Mouse (Mus musculus) G1E-ER4 (cell line): ENCODE measurements at regions not wholly inside any gene's neighbourhood (a gene's known extent, or its start where the extent isn't known, plus 50 kb on each side); places are given as distances from the start of the nearest gene placed in this dataset.

Source experiments
- GATA1 ChIP-seq: IDR thresholded peaks from one replicate; pipeline ENCODE4 v1.8.0; 2012; ENCODE audit warnings: low read length, inconsistent platforms

GRCm38 (mm10) chr12:79966621-79967490, 146.0 kb downstream of the Zfp36l1 start:
- TF ChIP-seq GATA1, result no peak

DNA sequence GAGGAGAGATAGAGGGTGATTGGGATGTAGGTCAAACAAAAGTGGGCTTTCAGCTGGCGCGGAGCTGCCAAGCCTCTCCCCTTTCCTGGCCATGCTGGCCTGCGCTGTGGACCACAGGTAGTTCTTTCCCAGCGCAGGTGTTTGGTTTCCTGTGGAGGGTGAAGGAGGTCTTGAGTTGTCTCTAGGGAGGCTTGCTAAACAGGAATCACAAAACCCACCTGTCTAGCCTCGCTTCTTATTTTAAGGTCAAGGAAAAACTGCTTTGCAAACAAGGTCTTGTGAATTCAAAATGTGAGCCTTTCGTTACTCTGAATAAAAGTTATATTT, 146.6 kb downstream of the Zfp36l1 start:
- no peak for TF ChIP-seq GATA1

DNA sequence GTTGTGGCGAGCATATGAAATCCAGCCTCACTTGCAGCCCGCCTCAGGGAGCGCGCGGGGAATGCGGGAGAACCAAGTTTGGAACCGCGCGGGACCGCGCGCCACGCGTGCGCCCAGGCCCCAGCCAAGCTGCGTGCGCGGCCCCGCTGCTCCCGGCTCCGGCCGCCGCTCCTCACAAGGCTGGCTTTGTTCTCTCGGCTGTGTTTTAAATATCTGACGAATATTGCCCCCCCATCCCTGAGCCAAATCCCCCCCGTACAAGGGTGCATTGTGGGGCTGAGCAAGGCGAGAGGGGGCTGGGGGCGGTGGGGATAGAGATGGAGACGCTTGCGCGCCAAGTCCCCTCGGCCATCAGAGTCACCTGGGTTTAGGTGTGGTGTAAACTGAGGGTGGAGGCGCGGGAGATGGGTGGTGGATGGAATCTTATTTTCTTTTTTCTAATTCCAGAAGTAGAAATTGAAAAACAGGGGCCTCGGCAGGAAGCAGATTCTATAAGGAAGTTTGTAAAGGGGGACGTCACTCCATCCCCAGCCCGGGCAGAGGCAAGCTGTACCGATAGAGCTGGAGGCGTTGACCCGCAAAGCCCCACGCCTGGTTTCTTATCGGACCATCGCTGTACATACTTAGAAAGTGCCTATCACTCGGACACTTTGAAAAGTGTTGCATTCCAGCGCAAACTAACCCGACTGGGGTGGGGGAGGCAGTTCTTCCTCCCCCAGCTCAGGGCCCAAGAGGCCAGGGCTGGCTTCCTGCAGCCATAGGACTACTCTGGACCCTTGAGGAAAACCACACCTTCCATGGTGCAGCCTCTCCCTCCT, 147.1 kb downstream of the Zfp36l1 start:
- TF ChIP-seq GATA1, result no peak

GRCm38 (mm10) chr12:79963443-79964025, 149.3 kb downstream of the Zfp36l1 start:
- no peak for TF ChIP-seq GATA1

DNA sequence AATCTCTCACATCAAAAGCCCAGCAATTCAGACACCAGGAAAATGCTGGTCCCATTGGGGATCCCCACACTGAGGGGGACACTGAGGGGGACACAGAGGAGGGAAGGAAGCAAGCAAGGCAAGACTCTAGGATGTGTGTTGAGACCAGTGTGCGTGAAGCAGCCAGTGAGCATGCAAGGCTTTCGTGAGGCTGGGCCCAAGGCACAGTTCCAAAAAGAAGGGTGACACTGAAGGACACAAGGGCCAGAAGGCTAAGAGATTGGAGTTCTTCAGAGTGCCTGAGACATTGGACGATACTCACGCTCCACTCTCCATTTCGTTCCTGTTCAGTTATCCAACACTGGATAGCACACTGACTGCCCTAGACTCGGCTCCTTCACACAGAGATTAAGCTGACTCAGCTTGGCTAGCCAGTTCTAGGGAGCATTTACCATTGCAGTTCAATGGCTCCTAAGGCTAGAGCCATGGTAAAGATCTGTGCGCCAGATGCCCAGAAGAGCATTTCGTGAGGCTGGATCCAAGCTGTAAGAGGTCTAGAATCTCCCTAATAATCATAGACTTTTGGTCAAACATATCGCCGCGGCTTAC, 150.1 kb downstream of the Zfp36l1 start:
- TF ChIP-seq GATA1, result no peak

- TF ChIP-seq GATA1, result no peak
Measured at GRCm38 (mm10) chr12:79961881-79962280, 150.9 kb downstream of the Zfp36l1 start.

- TF ChIP-seq GATA1, result no peak
Measured at GRCm38 (mm10) chr12:79961076-79961475, 151.7 kb downstream of the Zfp36l1 start.

DNA sequence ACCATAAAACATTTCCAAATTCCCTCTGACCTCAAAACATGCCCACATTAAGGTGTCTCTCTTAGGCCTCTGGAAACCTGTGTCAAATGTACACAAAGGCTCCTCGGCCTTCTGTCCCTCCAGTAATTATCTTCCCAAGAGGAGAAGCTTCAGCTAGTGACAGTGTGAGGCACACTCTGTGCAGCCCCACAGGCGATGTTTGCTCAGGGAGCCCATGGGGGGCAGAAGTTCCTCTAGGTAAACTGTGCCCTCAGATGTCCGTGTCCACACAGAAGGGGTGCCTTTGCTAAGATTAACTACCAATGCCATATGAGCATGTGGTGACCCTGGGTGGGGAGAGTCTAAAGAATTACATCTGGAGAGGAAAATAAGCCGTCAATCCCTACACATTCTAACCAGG, 152.4 kb downstream of the Zfp36l1 start:
- no peak for TF ChIP-seq GATA1

DNA sequence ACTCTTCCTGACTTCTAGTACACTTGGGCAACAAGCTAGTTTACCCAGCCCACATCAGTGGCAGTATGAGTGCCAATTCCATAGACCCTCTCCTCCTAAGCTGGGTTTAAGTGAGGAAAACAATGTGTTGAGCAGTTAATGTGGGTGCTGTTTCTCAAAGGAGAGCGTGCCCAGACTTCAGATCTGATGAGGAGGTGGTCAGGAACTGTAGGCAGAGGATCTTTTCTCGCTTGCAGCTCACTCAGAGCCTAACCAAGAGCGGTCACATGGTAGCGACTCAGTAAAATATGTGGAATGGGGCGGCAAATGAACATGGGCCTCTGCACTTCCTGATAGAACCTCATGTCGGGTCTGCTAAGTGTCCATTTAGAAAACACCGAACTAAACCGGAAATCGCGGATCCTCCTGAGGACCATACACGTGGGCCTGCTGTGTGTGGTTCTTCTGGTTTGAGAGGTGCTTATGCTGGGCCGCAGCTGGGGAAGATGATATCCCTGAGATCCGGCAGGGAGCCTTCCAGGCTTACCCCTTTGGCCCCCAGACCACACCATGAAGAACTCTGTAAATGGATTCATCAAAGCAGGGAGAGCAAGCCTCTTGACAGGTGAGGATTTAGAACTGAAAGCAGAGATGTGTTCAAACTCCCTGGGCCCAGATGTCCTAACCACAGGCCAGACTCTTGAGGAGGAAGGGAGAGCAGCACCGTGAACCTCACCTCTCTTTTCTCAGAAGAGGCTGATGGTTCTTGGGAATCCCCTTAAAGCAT, 153.1 kb downstream of the Zfp36l1 start:
- TF ChIP-seq GATA1, result no peak

DNA sequence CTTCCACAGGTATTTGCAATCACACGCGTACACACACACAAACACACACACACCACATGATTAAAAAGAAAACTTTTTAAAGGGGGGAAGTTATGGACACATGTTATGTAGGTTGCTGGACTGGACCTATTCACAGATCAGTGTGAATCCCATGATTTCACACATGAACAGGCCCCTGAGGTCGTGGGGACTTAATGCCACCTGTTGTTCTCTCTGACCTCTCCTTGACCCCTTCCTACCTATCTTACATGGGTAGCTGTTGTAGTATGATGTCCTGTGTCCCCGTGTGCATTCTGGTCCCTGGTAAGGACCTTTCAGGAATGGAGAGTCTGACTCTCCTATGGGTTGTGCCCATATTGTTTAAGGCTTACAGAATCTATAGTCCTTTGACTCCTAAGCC, 155.6 kb downstream of the Zfp36l1 start:
- TF ChIP-seq GATA1, result no peak

DNA sequence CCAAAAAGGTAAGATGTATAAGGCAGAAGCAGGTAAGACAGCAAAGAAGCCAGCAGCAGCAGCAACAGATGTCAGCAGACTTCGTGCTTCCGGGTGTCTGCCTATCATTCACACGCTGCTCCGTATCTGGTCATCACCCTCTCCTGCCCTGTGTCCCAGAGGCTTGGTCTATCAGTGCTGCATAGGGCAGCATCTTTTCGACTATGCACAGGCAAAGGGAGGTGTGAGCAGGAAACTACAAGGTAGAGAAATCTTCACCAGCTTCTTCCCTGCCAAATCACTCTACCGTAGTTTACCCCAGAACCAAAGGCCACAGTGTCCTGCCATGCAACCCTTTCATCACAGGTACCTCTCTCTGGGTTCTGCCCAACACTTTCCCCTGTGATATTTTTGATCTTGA, 156.5 kb downstream of the Zfp36l1 start:
- TF ChIP-seq GATA1, result no peak

DNA sequence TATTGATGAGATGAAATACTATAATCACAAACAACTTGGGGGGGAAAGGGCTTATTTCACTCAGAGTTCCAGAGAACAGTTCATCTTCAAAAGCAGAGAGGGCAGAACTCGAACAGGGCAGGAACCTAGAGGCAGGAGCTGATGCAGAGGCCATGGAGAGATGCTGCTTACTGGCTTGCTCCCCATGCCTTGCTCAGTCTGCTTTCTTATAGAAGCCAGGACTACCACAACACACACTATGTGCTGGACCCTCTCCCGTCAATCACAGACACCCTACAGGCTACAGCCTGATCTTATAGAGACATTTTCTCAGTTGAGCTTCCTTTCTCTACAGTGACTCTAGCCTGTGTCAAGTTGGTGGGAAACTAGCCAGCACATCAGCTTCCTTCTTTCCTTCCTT, 157.3 kb downstream of the Zfp36l1 start:
- TF ChIP-seq GATA1, result no peak

- TF ChIP-seq GATA1, result no peak
Measured at GRCm38 (mm10) chr12:79950579-79951112, 162.2 kb downstream of the Zfp36l1 start.

DNA sequence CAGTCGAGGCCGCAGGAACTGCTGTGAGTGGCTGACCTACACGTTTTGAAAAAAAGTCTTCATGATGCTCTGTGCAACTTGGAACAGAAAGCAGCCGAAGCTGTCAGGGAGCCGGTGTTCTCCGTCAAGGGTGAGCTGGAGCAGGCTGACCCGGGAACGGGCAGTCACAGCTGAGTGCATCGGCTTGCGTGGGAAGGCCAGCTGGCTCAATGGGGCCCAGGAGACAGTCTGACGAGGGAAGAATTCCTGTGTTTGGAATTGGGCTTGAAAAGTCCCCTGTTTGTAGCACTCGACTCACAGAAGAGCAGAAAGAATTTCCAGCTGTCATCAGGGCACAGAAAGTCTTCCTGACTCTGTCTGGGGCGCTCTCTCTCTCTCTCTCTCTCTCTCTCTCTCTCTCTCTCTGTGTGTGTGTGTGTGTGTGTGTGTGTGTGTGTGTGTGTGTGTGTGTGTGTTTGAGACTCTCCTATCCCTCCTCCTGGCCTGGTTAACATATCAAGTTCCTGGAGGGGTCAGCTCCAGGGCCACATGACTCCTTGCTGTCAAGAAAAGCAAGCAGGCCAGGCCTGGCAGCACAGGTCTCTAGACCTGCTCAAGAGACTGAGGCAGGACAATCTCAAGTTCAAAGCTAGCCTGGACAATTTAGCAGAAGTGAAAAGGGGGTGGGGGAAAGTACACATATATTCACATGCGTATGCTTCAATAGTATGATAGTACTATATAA, 163.6 kb downstream of the Zfp36l1 start:
- no peak for TF ChIP-seq GATA1
